Mouse (Mus musculus) ES-E14 (cell line): ENCODE measurements around the gene Akap1. TPM values are rescaled to one million over a fixed set of nuclear protein-coding genes. Genes with fewer than 3 reads are reported as not detected.
A peak's percentile ranks its signal among the peaks of the same experiment; 100 is the strongest.
"Not testable (repeated sequence)": the region's sequence is repeated elsewhere in the genome, so short reads cannot be mapped to it uniquely, and the experiment has no call there.

ENCODE experiments used
- DNase-seq: peaks from one replicate; pipeline ENCODE4 v3.0.0-alpha.2; 2013; ENCODE audit warnings: low read depth, low spot score
- H3K27ac ChIP-seq: 2 replicates; pipeline ENCODE4 v1.5.1; 2012; ENCODE audit warnings: low read depth, mild to moderate bottlenecking, low read length, moderate library complexity, mixed read lengths; ENCODE audit not compliant: poor library complexity, insufficient read depth, severe bottlenecking
- H3K36me3 ChIP-seq: 2 replicates; pipeline ENCODE4 v1.6.1; 2012; ENCODE audit warnings: mild to moderate bottlenecking, low read length, moderate library complexity, mixed read lengths; ENCODE audit not compliant: control insufficient read depth, poor library complexity, insufficient read depth, severe bottlenecking
- H3K4me1 ChIP-seq, 2 experiments: fragments of 150-350 bp in 1 of 2; sonication (generic) in 1 of 2; 2 replicates each; pipeline ENCODE4 v1.6.1; 2012; ENCODE audit warnings: low read length in 2 of 2, mild to moderate bottlenecking in 1 of 2, mixed read lengths in 1 of 2; ENCODE audit not compliant: control insufficient read depth in 2 of 2, insufficient read depth in 2 of 2, poor library complexity in 1 of 2
- H3K4me3 ChIP-seq, 2 experiments: fragments of 150-350 bp in 1 of 2; sonication (generic) in 1 of 2; 2 replicates each; pipeline ENCODE4 v1.5.1; 2012; ENCODE audit warnings: low read length in 2 of 2, low read depth in 1 of 2, mild to moderate bottlenecking in 1 of 2, mixed read lengths in 1 of 2; ENCODE audit not compliant: insufficient read depth in 1 of 2, poor library complexity in 1 of 2, severe bottlenecking in 1 of 2
- H3K9ac ChIP-seq: 2 replicates; pipeline ENCODE4 v1.6.1; 2012; ENCODE audit warnings: low read depth, mild to moderate bottlenecking, low read length, mixed read lengths; ENCODE audit not compliant: poor library complexity, insufficient read depth, severe bottlenecking
- H3K9me3 ChIP-seq: fragments of 150-350 bp; sonication (generic); 2 replicates; pipeline ENCODE4 v1.6.1; 2012; ENCODE audit warnings: low read depth, mild to moderate bottlenecking, low read length; ENCODE audit not compliant: control insufficient read depth, insufficient read depth
- CHD2 ChIP-seq: IDR thresholded peaks from 2 replicates; pipeline ENCODE4 v1.6.1; 2014; ENCODE audit warnings: mild to moderate bottlenecking, low read depth, low read length, inconsistent platforms
- HCFC1 ChIP-seq: IDR thresholded peaks from 2 replicates; pipeline ENCODE4 v1.6.1; 2012; ENCODE audit warnings: low read length, inconsistent platforms, borderline replicate concordance; ENCODE audit not compliant: insufficient read depth
- MAFK ChIP-seq: IDR thresholded peaks from 2 replicates; pipeline ENCODE4 v1.6.1; 2014; ENCODE audit warnings: mild to moderate bottlenecking, low read depth, low read length, inconsistent platforms; ENCODE audit not compliant: insufficient read depth
- ZC3H11A ChIP-seq: IDR thresholded peaks from 2 replicates; pipeline ENCODE4 v1.6.1; 2012; ENCODE audit warnings: low read depth, mild to moderate bottlenecking, inconsistent platforms, low read length, borderline replicate concordance
- in situ Hi-C, 2 experiments: fragments of 600-800 bp; cut with MboI; formaldehyde crosslinking; loops; one replicate each; pipeline ENCODE4 v1.15.1; 2025; ENCODE audit warnings: low sequenced_read_pairs in 2 of 2, inconsistent platforms in 1 of 2; ENCODE audit not compliant: unreplicated experiment in 2 of 2
- total RNA-seq: library from RNA; depleted of rRNA; stranded (reverse); fragments of 300-350 nt; gene quantifications from 2 replicates; pipeline ENCODE4 v1.2.3, GENCODE M21; 2012

The Akap1 gene
- total RNA-seq, 1 experiment: 184 TPM

- TF ChIP-seq HCFC1: no peak
- TF ChIP-seq CHD2: no peak
- TF ChIP-seq ZC3H11A: no peak
- Histone ChIP-seq H3K9ac (no peak overlapping the region), H3K9me3 (no peaks in the 10 kb centered on the region), H3K27ac (peak overlapping the region; percentile 74; the same call in 1 of the 2 replicates), H3K4me3 (peak overlapping the region in 1 of 2 experiments; percentile 62; a peak in 1 of 4 replicates), H3K4me1 (peaks cover 2% of the 10 kb centered on the region in 2 experiments; a peak in 2 of 4 replicates), H3K36me3 (no peaks in the 10 kb centered on the region)
- in situ Hi-C loops: no loop called here
- DNase-seq: no peak
These were observed 34.0 kb upstream of the Akap1 start for GRCm38 (mm10) chr11:88898380-88898763.

- peak; percentile 57 for DNase-seq
- TF ChIP-seq MAFK: no peak
- TF ChIP-seq CHD2: no peak
- no peak for TF ChIP-seq HCFC1
- TF ChIP-seq ZC3H11A: no peak
- peak overlapping the region; percentile 19 to 62 for H3K4me3 ChIP-seq
These were observed 33.4 kb upstream of the Akap1 start for GRCm38 (mm10) chr11:88897624-88898379.

GRCm38 (mm10) chr11:88895800-88896232 lies 31.4 kb upstream of the Akap1 start:
- H3K9ac ChIP-seq, H3K36me3 ChIP-seq, H3K4me3 ChIP-seq, DNase-seq, in situ Hi-C loops, H3K9me3 ChIP-seq, H3K4me1 ChIP-seq, H3K27ac ChIP-seq: not testable (repeated sequence)

More at GRCm38 (mm10) chr11:88897624-88898379, 33.4 kb upstream of the Akap1 start:
- peak overlapping the region; percentile 74; the same call in 1 of the 2 replicates for H3K27ac ChIP-seq
- peaks cover 2% of the 10 kb centered on the region in 2 experiments; a peak in 2 of 4 replicates for H3K4me1 ChIP-seq
- in situ Hi-C loops: no loop called here
- no peaks in the 10 kb centered on the region for H3K9me3 ChIP-seq
- peak overlapping the region; percentile 58; the same call in 1 of the 2 replicates for H3K9ac ChIP-seq
- no peaks in the 10 kb centered on the region for H3K36me3 ChIP-seq

GRCm38 (mm10) chr11:88895235-88895634 lies 30.8 kb upstream of the Akap1 start:
- H3K27ac ChIP-seq, H3K9ac ChIP-seq, DNase-seq, H3K4me1 ChIP-seq, H3K36me3 ChIP-seq, H3K9me3 ChIP-seq, H3K4me3 ChIP-seq, in situ Hi-C loops: not testable (repeated sequence)

GRCm38 (mm10) chr11:88894279-88894678 lies 29.9 kb upstream of the Akap1 start:
- in situ Hi-C loops, H3K27ac ChIP-seq, DNase-seq, H3K4me1 ChIP-seq, H3K36me3 ChIP-seq, H3K4me3 ChIP-seq, H3K9me3 ChIP-seq, H3K9ac ChIP-seq: not testable (repeated sequence)

- H3K27ac ChIP-seq, H3K4me1 ChIP-seq, H3K36me3 ChIP-seq, H3K9ac ChIP-seq, in situ Hi-C loops, H3K9me3 ChIP-seq, DNase-seq, H3K4me3 ChIP-seq: not testable (repeated sequence)
These were observed 29.1 kb upstream of the Akap1 start for GRCm38 (mm10) chr11:88893501-88893900.

GRCm38 (mm10) chr11:88892789-88893188 lies 28.4 kb upstream of the Akap1 start:
- in situ Hi-C loops, H3K36me3 ChIP-seq, DNase-seq, H3K9me3 ChIP-seq, H3K9ac ChIP-seq, H3K4me1 ChIP-seq, H3K27ac ChIP-seq, H3K4me3 ChIP-seq: not testable (repeated sequence)
